Mouse (Mus musculus): Measurements from ENCODE around the gene Ifnab. TPM values are rescaled to one million over a fixed set of nuclear protein-coding genes. Genes with fewer than 3 reads are reported as not detected.

Ifnab gene
- not detected in 2 replicates for total RNA-seq (2014; rRNA removed)
- not detected in 2 replicates for polyA plus RNA-seq (2015; fragmentation: Nextera tagmentation; extraction: Ambion mirVana)

- no peaks in the 10 kb centered on the region for H3K27me3 ChIP-seq (ENCODE audit: insufficient read depth, low read length)
- H3K9me3 ChIP-seq (ENCODE audit: low read length), result no peaks in the 10 kb centered on the region
- no peak within 1 kb of the TSS for H3K9ac ChIP-seq (replicated peaks; ENCODE audit: low read length)
- no peak for ATAC-seq
- TF ChIP-seq CTCF (IDR thresholded peaks at IDR 0.05; ENCODE audit: low read depth), result no peak
- no peaks in the 10 kb centered on the region for H3K4me1 ChIP-seq (ENCODE audit: insufficient read depth, low read length)
- no peak within 1 kb of the TSS for H3K4me2 ChIP-seq (ENCODE audit: low read depth, low read length)
- 72% methylated on average over 2 of the region's 2 CpGs for WGBS
- no peak within 1 kb of the TSS for H3K4me3 ChIP-seq (ENCODE audit: low read length)
- H3K36me3 ChIP-seq (ENCODE audit: insufficient read depth, low read length), result no peaks in the 10 kb centered on the region
- DNase-seq (ENCODE audit: low spot score), result no peak
- H3K27ac ChIP-seq, result no peak within 1 kb of the TSS
Measured at GRCm38 (mm10) chr4:88691259-88691658, at the start of gene Ifnab. Gene Ifnab (minus strand): TSS chr4:88691359.

- no peak overlapping the region for H3K9ac ChIP-seq (replicated peaks; ENCODE audit: low read length)
- no peaks in the 10 kb centered on the region for H3K4me1 ChIP-seq (ENCODE audit: insufficient read depth, low read length)
- no peak overlapping the region for H3K27ac ChIP-seq
- H3K27me3 ChIP-seq (ENCODE audit: insufficient read depth, low read length), result no peaks in the 10 kb centered on the region
- H3K4me3 ChIP-seq (ENCODE audit: low read length), result no peak overlapping the region
- no peak for TF ChIP-seq CTCF (IDR thresholded peaks at IDR 0.05; ENCODE audit: low read depth)
- no peak for DNase-seq (ENCODE audit: low spot score)
- H3K9me3 ChIP-seq (ENCODE audit: low read length), result no peaks in the 10 kb centered on the region
- no peaks in the 10 kb centered on the region for H3K36me3 ChIP-seq (ENCODE audit: insufficient read depth, low read length)
- H3K4me2 ChIP-seq (ENCODE audit: low read depth, low read length), result no peak overlapping the region
- no peak for ATAC-seq
- 88% methylated on average over 6 of the region's 6 CpGs for WGBS
Measured at GRCm38 (mm10) chr4:88739036-88739435, 47.9 kb upstream of the Ifnab start.

GRCm38 (mm10) chr4:88738480-88738879 is 47.3 kb upstream of the Ifnab start:
- Histone ChIP-seq H3K4me1 (ENCODE audit: insufficient read depth, low read length) (no peaks in the 10 kb centered on the region), H3K27me3 (ENCODE audit: insufficient read depth, low read length) (no peaks in the 10 kb centered on the region), H3K4me3 (ENCODE audit: low read length) (no peak overlapping the region), H3K36me3 (ENCODE audit: insufficient read depth, low read length) (no peaks in the 10 kb centered on the region), H3K9ac (replicated peaks; ENCODE audit: low read length) (no peak overlapping the region), H3K4me2 (ENCODE audit: low read depth, low read length) (no peak overlapping the region), H3K27ac (no peak overlapping the region), H3K9me3 (ENCODE audit: low read length) (no peaks in the 10 kb centered on the region)
- DNase-seq (ENCODE audit: low spot score) (peak; percentile 69), ATAC-seq (no peak)
- peak; percentile 82 for TF ChIP-seq CTCF (IDR thresholded peaks at IDR 0.05; ENCODE audit: low read depth)
- WGBS, result 2% methylated on average over 2 of the region's 2 CpGs

- ATAC-seq (no peak), DNase-seq (ENCODE audit: low spot score) (no peak)
- H3K36me3 ChIP-seq (ENCODE audit: insufficient read depth, low read length), result no peaks in the 10 kb centered on the region
- H3K4me1 ChIP-seq (ENCODE audit: insufficient read depth, low read length), result no peaks in the 10 kb centered on the region
- H3K4me3 ChIP-seq (ENCODE audit: low read length), result no peak overlapping the region
- 0% methylated on average over 1 of the region's 1 CpGs for WGBS
- no peak overlapping the region for H3K27ac ChIP-seq
- no peaks in the 10 kb centered on the region for H3K27me3 ChIP-seq (ENCODE audit: insufficient read depth, low read length)
- TF ChIP-seq CTCF (IDR thresholded peaks at IDR 0.05; ENCODE audit: low read depth), result peak; percentile 61
- no peaks in the 10 kb centered on the region for H3K9me3 ChIP-seq (ENCODE audit: low read length)
- H3K4me2 ChIP-seq (ENCODE audit: low read depth, low read length), result no peak overlapping the region
- no peak overlapping the region for H3K9ac ChIP-seq (replicated peaks; ENCODE audit: low read length)
Measured at GRCm38 (mm10) chr4:88727324-88727723, 36.2 kb upstream of the Ifnab start.

GRCm38 (mm10) chr4:88726727-88727126 is 35.6 kb upstream of the Ifnab start:
- ATAC-seq, result no peak
- H3K9ac ChIP-seq (replicated peaks; ENCODE audit: low read length), result no peak overlapping the region
- no peak for TF ChIP-seq CTCF (IDR thresholded peaks at IDR 0.05; ENCODE audit: low read depth)

GRCm38 (mm10) chr4:88723497-88724090 is 32.4 kb upstream of the Ifnab start:
- DNase-seq (ENCODE audit: low spot score), result no peak
- TF ChIP-seq CTCF (IDR thresholded peaks at IDR 0.05; ENCODE audit: low read depth), result no peak
- no peak overlapping the region for H3K27ac ChIP-seq
- no peak for ATAC-seq
- H3K4me1 ChIP-seq (ENCODE audit: insufficient read depth, low read length), result peaks cover 14% of the 10 kb centered on the region
- H3K36me3 ChIP-seq (ENCODE audit: insufficient read depth, low read length), result peaks cover 6% of the 10 kb centered on the region
- H3K9me3 ChIP-seq (ENCODE audit: low read length), result no peaks in the 10 kb centered on the region
- no peak overlapping the region for H3K9ac ChIP-seq (replicated peaks; ENCODE audit: low read length)
- 71% methylated on average over 8 of the region's 8 CpGs for WGBS
- H3K4me3 ChIP-seq (ENCODE audit: low read length), result no peak overlapping the region
- H3K27me3 ChIP-seq (ENCODE audit: insufficient read depth, low read length), result no peaks in the 10 kb centered on the region
- H3K4me2 ChIP-seq (ENCODE audit: low read depth, low read length), result no peak overlapping the region

More at GRCm38 (mm10) chr4:88726727-88727126, 35.6 kb upstream of the Ifnab start:
- H3K4me2 ChIP-seq (ENCODE audit: low read depth, low read length), result no peak overlapping the region
- no peak overlapping the region for H3K4me3 ChIP-seq (ENCODE audit: low read length)
- WGBS, result 80% methylated on average over 6 of the region's 6 CpGs
- H3K9me3 ChIP-seq (ENCODE audit: low read length), result no peaks in the 10 kb centered on the region
- H3K4me1 ChIP-seq (ENCODE audit: insufficient read depth, low read length), result no peaks in the 10 kb centered on the region
- H3K27me3 ChIP-seq (ENCODE audit: insufficient read depth, low read length), result no peaks in the 10 kb centered on the region
- H3K36me3 ChIP-seq (ENCODE audit: insufficient read depth, low read length), result no peaks in the 10 kb centered on the region
- no peak overlapping the region for H3K27ac ChIP-seq
- DNase-seq (ENCODE audit: low spot score), result no peak
